Comparison of ENCODE assay signal across 26 mouse cellular contexts in genomic region chr6:97341628-97342027, GRCm38 (mm10).
DNase-seq lines count a peak whose midpoint lies in the region; ATAC-seq and TF ChIP-seq lines count a peak whose summit lies in the region.
"Had no signal": no experiment of that assay in that cellular context is flagged by ENCODE, and none has a peak within 500 bp of the region (broad histone marks: within the 10 kb centered on the region; RNA-seq: fewer than 3 reads in every experiment).

No protein-coding gene starts in this region.

- 0 out of 2 replicates have a peak overlapping the region, but pooled peaks have one; percentile 25 for H3K27ac ChIP-seq in heart, embryonic 10.5 days
- no peak overlapping the region for H3K27ac ChIP-seq in liver, embryonic 16.5 days (ENCODE audit: low read length)
- H3K27ac ChIP-seq in intestine, embryonic 14.5 days (ENCODE audit: low read depth): peak overlapping the region; percentile 47; the same call in 1 of the 2 replicates
- H3K27ac ChIP-seq in small intestine, adult 2 months (ENCODE audit: insufficient read depth, low read depth, low read length): peak overlapping the region; percentile 91
- H3K27ac ChIP-seq: hindbrain, embryonic 12.5 days; hindbrain, postnatal 0 days; kidney, embryonic 15.5 days; liver, embryonic 13.5 days had no signal

- no peak overlapping the region for H3K4me2 ChIP-seq in liver, embryonic 16.5 days (ENCODE audit: low read depth, low read length)
- no peak overlapping the region for H3K4me2 ChIP-seq in intestine, embryonic 14.5 days (ENCODE audit: low read length)
- H3K4me2 ChIP-seq: heart, embryonic 12.5 days; hindbrain, embryonic 12.5 days; kidney, embryonic 15.5 days; liver, embryonic 13.5 days had no signal

- TF ChIP-seq CTCF in small intestine, adult 2 months (IDR thresholded peaks at IDR 0.05; ENCODE audit: extremely low read depth, insufficient read length, insufficient replicate concordance, low read depth, low read length): no peak

- H3K4me1 ChIP-seq in heart, embryonic 10.5 days: peaks cover 35% of the 10 kb centered on the region
- H3K4me1 ChIP-seq in liver, embryonic 16.5 days (ENCODE audit: control insufficient read depth, low read depth, low read length): no peaks in the 10 kb centered on the region
- H3K4me1 ChIP-seq in intestine, embryonic 14.5 days (replicated peaks; ENCODE audit: control insufficient read depth, insufficient read depth, low read length): no peaks in the 10 kb centered on the region
- H3K4me1 ChIP-seq in small intestine, adult 2 months (ENCODE audit: control insufficient read depth, insufficient read depth, insufficient read length, low read length): peaks cover 22% of the 10 kb centered on the region; the same call in 1 of the 2 replicates
- H3K4me1 ChIP-seq: liver, embryonic 13.5 days had no signal

- DNase-seq in heart, embryonic 10.5 days (ENCODE audit: low spot score): no peak
- no peak for DNase-seq in heart, postnatal 10 days
- DNase-seq in liver: no peak
- no peak for DNase-seq in intestine, embryonic 14.5 days (ENCODE audit: low spot score)
- no peak for DNase-seq in neural tube, embryonic 10.5 days (ENCODE audit: extremely low spot score, low spot score)
- DNase-seq: cerebellum, adult 18-20 months; cerebellum, postnatal 14 days; gastrocnemius, postnatal 10 days; kidney, adult 18-20 months; kidney, postnatal 25 days; left cerebral cortex, postnatal 4 days; liver, embryonic 13.5 days; lung, postnatal 10 days; midbrain, embryonic 14.5 days; right cerebral cortex, postnatal 25 days; spleen, adult 18-20 months; thymus, postnatal 25 days had no signal

- no peak for TF ChIP-seq POLR2A in small intestine, adult 2 months (IDR thresholded peaks at IDR 0.05; ENCODE audit: low read depth, low read length)

- H3K9ac ChIP-seq in liver, embryonic 16.5 days (ENCODE audit: low read depth, low read length): no peak overlapping the region
- no peak overlapping the region for H3K9ac ChIP-seq in intestine, embryonic 14.5 days (ENCODE audit: low read length)
- H3K9ac ChIP-seq: heart, embryonic 12.5 days; hindbrain, embryonic 12.5 days; kidney, embryonic 15.5 days; liver, embryonic 13.5 days had no signal

- ATAC-seq in liver, embryonic 16.5 days (ENCODE audit: low read depth): 0 out of 2 replicates have a peak, but pooled peaks have one; percentile 19
- peak; percentile 85 for ATAC-seq in intestine, embryonic 14.5 days (replicated peaks; ENCODE audit: low FRiP score, low TSS enrichment, low read depth)
- no peak for ATAC-seq in CD4-positive, CD25-positive, alpha-beta regulatory T cell, adult 4 months
- ATAC-seq: forebrain, embryonic 16.5 days; hindbrain, postnatal 0 days had no signal

- no peak overlapping the region for H3K4me3 ChIP-seq in heart, embryonic 10.5 days
- H3K4me3 ChIP-seq in liver, embryonic 16.5 days (ENCODE audit: low read depth, low read length): no peak overlapping the region
- no peak overlapping the region for H3K4me3 ChIP-seq in intestine, embryonic 14.5 days (ENCODE audit: low read depth, low read length)
- no peak overlapping the region for H3K4me3 ChIP-seq in small intestine, adult 2 months (ENCODE audit: low read depth, low read length)
- H3K4me3 ChIP-seq: erythroblast, embryonic 14.5 days; heart, embryonic 12.5 days; hindbrain, embryonic 12.5 days; kidney, embryonic 15.5 days; liver, embryonic 13.5 days had no signal

- H3K27me3 ChIP-seq in heart, embryonic 10.5 days (ENCODE audit: insufficient read depth, poor library complexity, severe bottlenecking): no peaks in the 10 kb centered on the region
- H3K27me3 ChIP-seq in liver, embryonic 16.5 days (ENCODE audit: control insufficient read depth, insufficient read depth, low read depth, low read length): no peaks in the 10 kb centered on the region
- H3K27me3 ChIP-seq in intestine, embryonic 14.5 days (replicated peaks; ENCODE audit: control insufficient read depth, insufficient read depth, low read length): no peaks in the 10 kb centered on the region
- no peaks in the 10 kb centered on the region for H3K27me3 ChIP-seq in small intestine, adult 2 months (ENCODE audit: control insufficient read depth, insufficient read depth, low read length)
- H3K27me3 ChIP-seq: heart, embryonic 12.5 days; hindbrain, embryonic 12.5 days; kidney, embryonic 15.5 days; liver, embryonic 13.5 days had no signal

- WGBS in heart, embryonic 10.5 days: 74% methylated on average over 1 of the region's 1 CpGs
- WGBS in liver, embryonic 16.5 days (ENCODE audit: insufficient replicate concordance): 60% methylated on average over 1 of the region's 1 CpGs
- WGBS in intestine, embryonic 14.5 days: 50% methylated on average over 1 of the region's 1 CpGs
- WGBS in small intestine, adult 2 months: 36% methylated on average over 1 of the region's 1 CpGs

- no peaks in the 10 kb centered on the region for H3K9me3 ChIP-seq in heart, embryonic 10.5 days
- H3K9me3 ChIP-seq in liver, embryonic 16.5 days (replicated peaks; ENCODE audit: control insufficient read depth, low read length): no peaks in the 10 kb centered on the region
- no peaks in the 10 kb centered on the region for H3K9me3 ChIP-seq in intestine, embryonic 14.5 days (ENCODE audit: control insufficient read depth, low read length)
- H3K9me3 ChIP-seq: heart, embryonic 12.5 days; hindbrain, embryonic 12.5 days; kidney, embryonic 15.5 days; liver, embryonic 13.5 days had no signal

- intact Hi-C loops in heart, postnatal 10 days (cut with DNase I): no loop called here

- peaks cover 26% of the 10 kb centered on the region for H3K36me3 ChIP-seq in heart, embryonic 10.5 days
- no peaks in the 10 kb centered on the region; the same call in 1 of the 2 replicates for H3K36me3 ChIP-seq in liver, embryonic 16.5 days (ENCODE audit: control insufficient read depth, insufficient read depth)
- no peaks in the 10 kb centered on the region for H3K36me3 ChIP-seq in intestine, embryonic 14.5 days (ENCODE audit: control insufficient read depth, insufficient read depth, low read length)
- H3K36me3 ChIP-seq in small intestine, adult 2 months (ENCODE audit: control insufficient read depth, insufficient read depth, low read length): no peaks in the 10 kb centered on the region
- H3K36me3 ChIP-seq: hindbrain, embryonic 12.5 days; kidney, embryonic 15.5 days; liver, embryonic 13.5 days had no signal
